Mouse (Mus musculus) kidney, adult 2 months (tissue): ENCODE results near the gene Arl2.

Source experiments
- CTCF ChIP-seq: fragments of 200-500 bp; conservative IDR thresholded peaks from 2 replicates; pipeline ENCODE4 v1.5.1; 2011; ENCODE audit warnings: low read depth, mild to moderate bottlenecking, control low read depth, low read length, moderate library complexity, mixed read lengths; ENCODE audit not compliant: insufficient read depth, insufficient read length
- POLR2A ChIP-seq: fragments of 200-500 bp; IDR thresholded peaks from one replicate; pipeline ENCODE4 v1.6.1; 2011; ENCODE audit warnings: low read depth, low read length, control low read depth

- TF ChIP-seq CTCF (no peak), POLR2A (no peak)
These were observed 9.0 kb downstream of the Arl2 start for GRCm38 (mm10) chr19:6132171-6132827.
